Mouse (Mus musculus): ENCODE results near the gene Utp15.

Utp15 gene

GRCm38 (mm10) chr13:98254921-98255320 is 7.9 kb downstream of the Utp15 start:
- CTCF ChIA-PET = interaction anchor here (1.1 kb wide), 1 partner anchor 9 kb away, joined by 4 read pairs; no protein-coding TSS in a partner anchor

- CTCF ChIA-PET = no interaction called here
Observed at GRCm38 (mm10) chr13:98249594-98249993, 13.2 kb downstream of the Utp15 start.

- CTCF ChIA-PET = no interaction called here
Observed at GRCm38 (mm10) chr13:98245386-98245785, 17.5 kb downstream of the Utp15 start.

- CTCF ChIA-PET = no interaction called here
Observed at GRCm38 (mm10) chr13:98244571-98245350, 18.1 kb downstream of the Utp15 start.

DNA sequence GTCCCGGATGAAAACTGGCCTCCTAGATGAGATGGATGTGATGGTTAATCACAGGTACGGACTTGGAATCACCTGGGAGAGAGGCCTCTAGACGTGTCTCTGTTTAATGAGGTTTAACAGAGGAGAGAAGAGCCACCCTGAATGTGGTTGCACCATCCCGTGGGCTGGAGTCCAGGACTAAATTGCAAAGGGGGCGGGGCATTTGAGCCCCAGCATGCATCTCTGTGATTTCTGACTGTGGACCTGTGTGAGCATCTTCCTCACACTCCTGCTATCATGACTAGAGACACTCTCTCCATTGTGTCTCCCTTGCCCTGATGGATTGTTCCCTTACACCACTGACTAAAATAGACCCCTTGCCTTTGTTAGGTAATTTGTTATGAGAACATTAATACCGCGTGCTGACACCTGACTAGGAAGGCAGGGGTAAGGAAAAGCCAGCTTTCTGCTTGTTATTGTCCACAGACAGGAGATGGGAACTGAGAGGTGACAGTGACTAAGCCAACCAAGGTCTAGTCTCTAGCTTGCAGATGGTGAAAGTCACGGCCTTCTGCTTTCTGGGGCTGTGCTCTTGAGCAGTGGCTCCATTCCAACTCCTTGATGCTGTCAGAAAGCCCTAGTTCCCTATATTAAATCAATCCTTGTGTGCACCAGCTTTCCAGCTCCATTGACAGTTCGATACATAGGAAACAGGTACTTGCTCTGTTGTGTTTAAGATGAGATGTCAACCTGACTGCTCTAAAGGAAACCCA is 21.1 kb downstream of the Utp15 start:
- CTCF ChIA-PET = interaction anchor here (0.6 kb wide), 1 partner anchor 45 kb away, joined by 4 read pairs; no protein-coding TSS in a partner anchor

- CTCF ChIA-PET = no interaction called here
Observed at GRCm38 (mm10) chr13:98239978-98240641, 22.7 kb downstream of the Utp15 start.

DNA sequence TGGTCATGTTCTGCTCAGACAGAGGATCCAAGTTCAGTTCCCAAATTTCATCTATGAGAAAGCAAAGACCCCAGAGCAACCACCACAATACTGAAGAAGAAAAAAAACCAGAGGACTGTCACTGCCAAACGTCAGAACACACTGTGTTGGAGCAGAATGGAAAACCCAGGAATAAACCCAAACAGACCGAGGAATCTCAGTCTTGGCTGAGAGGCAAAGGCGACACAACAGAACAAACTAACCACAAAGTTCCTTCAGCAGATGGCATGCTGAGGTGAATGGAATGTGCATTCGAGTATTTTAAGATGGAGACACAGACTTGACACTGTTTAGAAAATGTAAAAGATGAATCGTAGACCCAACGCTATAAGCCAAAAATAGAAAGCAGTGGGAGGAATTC is 27.4 kb downstream of the Utp15 start:
- CTCF ChIA-PET = no interaction called here

- CTCF ChIA-PET = no interaction called here
Observed at GRCm38 (mm10) chr13:98230511-98230910, 32.3 kb downstream of the Utp15 start.

- CTCF ChIA-PET = no interaction called here
Observed at GRCm38 (mm10) chr13:98226225-98226624, 36.6 kb downstream of the Utp15 start.

DNA sequence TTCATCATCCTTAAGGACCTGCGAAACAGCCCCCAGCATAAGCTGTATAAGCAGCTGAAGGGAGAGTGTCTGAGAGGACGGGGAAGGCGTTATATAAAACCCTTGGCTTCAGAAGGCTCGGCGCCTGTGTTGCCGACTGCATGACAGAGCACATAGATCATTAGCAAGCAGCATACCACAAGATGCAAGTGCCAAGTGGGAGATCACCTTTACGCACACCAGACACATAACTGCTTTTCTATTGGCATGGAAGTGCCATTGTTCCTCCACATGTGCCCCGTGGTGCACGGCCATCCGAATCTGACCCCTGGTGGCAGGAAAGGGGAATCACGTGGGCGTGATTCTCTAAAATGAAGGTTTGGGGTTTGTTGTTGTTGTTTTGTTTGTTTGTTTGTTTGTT is 40.0 kb downstream of the Utp15 start:
- CTCF ChIA-PET = no interaction called here

DNA sequence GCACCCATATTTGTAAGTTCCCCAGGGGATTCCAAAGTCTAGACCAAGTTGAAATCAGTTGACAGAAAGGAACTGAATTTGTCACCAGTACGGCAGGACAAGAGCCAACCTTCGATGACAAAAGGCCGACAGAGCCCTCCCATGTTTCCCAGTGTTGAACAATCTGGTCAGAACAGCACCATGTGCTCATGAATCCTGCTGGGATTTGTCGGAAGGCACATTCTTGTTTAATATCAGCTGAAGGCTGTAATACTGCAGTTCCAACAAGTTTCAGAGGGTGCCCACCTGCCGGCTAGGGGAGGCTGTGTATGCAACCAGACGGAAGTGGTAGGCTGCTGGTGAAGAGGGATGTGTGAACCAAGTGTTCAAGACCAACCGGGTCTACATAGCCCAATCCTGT is 52.7 kb downstream of the Utp15 start:
- CTCF ChIA-PET = no interaction called here

DNA sequence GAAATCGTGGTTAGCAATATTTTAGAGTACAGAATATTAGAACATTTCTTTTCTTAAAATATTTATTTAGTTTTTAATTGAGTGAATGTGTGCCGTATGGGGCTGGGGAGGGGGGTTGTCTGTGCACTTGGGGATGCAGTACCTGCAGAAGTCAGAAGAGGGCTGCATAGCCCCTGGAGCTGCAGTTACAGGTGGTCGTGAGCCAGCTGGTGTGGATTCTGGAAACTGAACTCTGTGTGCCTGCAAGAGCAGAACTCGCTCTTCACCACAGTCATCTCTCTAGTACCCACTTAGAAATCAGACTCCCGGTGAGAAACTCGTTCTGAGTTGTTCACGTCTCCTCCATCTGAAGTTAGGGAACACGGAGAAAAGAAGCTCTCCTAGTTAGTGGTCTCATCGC is 54.0 kb downstream of the Utp15 start:
- CTCF ChIA-PET = interaction anchor here (0.6 kb wide), 1 partner anchor 79 kb away, joined by 5 read pairs; no protein-coding TSS in a partner anchor

DNA sequence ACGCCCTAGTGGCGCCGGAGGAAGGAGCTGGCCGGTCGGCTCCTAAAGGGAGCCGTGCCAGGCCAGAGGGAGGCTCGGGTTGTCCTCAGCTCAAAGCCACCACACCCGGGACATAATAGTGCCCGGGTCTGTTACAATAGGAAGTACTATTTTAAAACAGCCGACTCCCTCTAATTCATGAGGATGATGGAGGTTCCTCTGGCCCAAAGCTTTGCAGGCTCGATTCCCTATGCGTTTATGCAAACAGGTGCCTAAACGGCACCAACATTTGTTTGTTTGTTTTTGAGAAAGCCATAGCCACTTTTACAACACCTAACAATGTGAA is 56.3 kb downstream of the Utp15 start:
- CTCF ChIA-PET = no interaction called here

DNA sequence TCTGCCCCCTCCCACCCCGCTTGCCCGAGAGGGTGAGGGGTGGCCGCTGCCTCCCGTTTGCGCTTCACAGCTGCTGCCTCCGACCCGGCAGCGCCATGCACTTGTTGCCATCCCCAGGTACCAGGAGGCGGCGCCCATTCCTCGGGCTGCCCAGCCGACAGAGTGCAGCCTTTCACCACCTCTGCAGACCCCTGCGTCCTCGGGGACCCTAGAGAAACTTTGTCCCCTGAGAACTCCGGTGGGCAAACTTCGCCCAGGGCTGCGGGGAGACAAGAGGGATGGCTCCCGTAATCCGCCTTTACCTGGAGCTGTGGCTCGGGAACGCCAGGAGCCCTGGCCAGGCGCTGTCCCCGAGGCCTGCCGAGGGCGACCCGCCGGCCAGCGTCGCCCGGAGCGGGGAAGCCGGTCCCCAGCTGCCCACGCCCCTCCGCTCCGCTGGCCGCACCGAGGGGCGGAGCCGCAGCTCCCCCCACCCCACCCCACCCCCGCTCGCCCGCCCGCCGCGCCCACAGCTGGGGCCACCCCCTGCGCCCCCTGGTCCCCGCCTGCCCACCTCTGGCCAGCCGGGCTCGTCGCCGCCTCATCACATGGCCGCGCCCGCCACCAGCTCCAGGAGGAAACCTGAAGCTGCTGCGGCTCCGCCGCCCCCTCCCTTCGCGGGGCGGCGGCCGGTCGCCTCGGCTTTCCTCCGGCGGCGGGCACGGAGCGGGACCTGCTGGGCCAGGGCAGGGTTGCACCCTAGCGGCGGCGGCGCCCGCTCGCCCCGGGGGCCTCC is 56.9 kb downstream of the Utp15 start, which contains the start of gene Arhgef28:
Arhgef28 (minus strand) TSS at position 669 of the 775 bp plus-strand sequence.
- CTCF ChIA-PET = no interaction called here

DNA sequence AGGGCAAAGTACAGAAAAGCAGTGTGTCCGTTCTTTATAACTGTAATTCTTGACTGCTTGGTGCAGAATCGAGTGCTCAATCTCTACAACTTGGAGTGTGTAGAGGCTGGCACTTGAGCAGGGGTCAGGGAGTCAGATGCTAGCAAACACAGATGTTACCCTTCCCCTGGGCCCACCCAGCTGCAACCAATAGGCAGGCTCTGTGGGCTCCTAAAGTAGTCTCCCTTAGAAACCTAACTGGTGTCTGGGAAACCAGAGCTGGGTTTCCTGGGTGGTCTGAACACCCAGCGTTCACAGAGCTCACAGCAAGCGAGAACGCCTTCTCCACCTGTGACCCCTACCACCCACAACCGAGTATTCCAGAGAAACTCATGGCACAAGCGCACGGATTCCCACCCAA is 57.7 kb downstream of the Utp15 start:
- CTCF ChIA-PET = no interaction called here

DNA sequence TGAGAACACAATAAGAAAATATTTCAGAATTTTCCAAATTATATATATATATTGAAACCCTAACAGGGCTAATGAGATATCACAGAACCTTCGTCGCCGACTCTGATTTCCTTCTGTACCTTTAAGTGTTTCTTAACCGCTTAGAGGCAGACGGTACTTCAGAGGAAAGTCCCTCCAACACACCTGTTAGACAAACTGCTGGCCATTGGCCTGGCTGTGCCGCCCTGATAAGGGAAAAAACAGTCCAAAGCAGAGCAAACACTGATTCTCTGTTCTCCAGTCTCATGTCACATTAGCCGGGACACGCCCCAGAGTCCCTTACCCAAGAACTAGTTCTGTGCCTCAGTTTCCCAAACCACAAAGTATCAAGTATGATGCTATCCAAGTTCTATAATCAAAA is 58.5 kb downstream of the Utp15 start:
- CTCF ChIA-PET = no interaction called here

- CTCF ChIA-PET = no interaction called here
Observed at GRCm38 (mm10) chr13:98201436-98201835, 61.4 kb downstream of the Utp15 start.
